Mouse (Mus musculus): ENCODE results near the gene Stard10. TPM values are rescaled to one million over a fixed set of nuclear protein-coding genes. Genes with fewer than 3 reads are reported as not detected.

Stard10 gene
- polyA plus RNA-seq, 1 experiment from 2014 or later: 111 TPM

GRCm38 (mm10) chr7:101361767-101362166 lies 44.9 kb downstream of the Stard10 start:
- peak; percentile 52 for ATAC-seq
- no peak overlapping the region; the same call in 1 of the 2 replicates for H3K4me2 ChIP-seq (replicated peaks)
- WGBS: 40% methylated on average over 4 of the region's 4 CpGs
- no peaks in the 10 kb centered on the region for H3K9me3 ChIP-seq
- no peaks in the 10 kb centered on the region for H3K27me3 ChIP-seq (replicated peaks)
- H3K36me3 ChIP-seq: no peaks in the 10 kb centered on the region
- no peak overlapping the region for H3K4me3 ChIP-seq (replicated peaks)
- peaks cover 18% of the 10 kb centered on the region for H3K4me1 ChIP-seq (replicated peaks)
- H3K27ac ChIP-seq: no peak overlapping the region
- H3K9ac ChIP-seq: no peak overlapping the region

- no peaks in the 10 kb centered on the region for H3K36me3 ChIP-seq
- H3K9ac ChIP-seq: no peak overlapping the region
- H3K4me3 ChIP-seq (replicated peaks): no peak overlapping the region
- no peak for ATAC-seq
- no peak overlapping the region for H3K27ac ChIP-seq
- 72% methylated on average over 5 of the region's 5 CpGs for WGBS
- H3K27me3 ChIP-seq (replicated peaks): no peaks in the 10 kb centered on the region
- H3K4me2 ChIP-seq (replicated peaks): no peak overlapping the region
- H3K9me3 ChIP-seq: no peaks in the 10 kb centered on the region
- H3K4me1 ChIP-seq (replicated peaks): peaks cover 10% of the 10 kb centered on the region
These were observed 45.9 kb downstream of the Stard10 start for GRCm38 (mm10) chr7:101362791-101363191.

GRCm38 (mm10) chr7:101363914-101364313 lies 47.0 kb downstream of the Stard10 start:
- H3K9me3 ChIP-seq: no peaks in the 10 kb centered on the region
- 78% methylated on average over 5 of the region's 5 CpGs for WGBS
- H3K4me3 ChIP-seq (replicated peaks): no peak overlapping the region

GRCm38 (mm10) chr7:101367901-101368852 lies 51.3 kb downstream of the Stard10 start:
- H3K36me3 ChIP-seq: no peaks in the 10 kb centered on the region
- no peak overlapping the region for H3K4me2 ChIP-seq (replicated peaks)
- no peak overlapping the region for H3K4me3 ChIP-seq (replicated peaks)
- H3K27ac ChIP-seq: no peak overlapping the region
- H3K9ac ChIP-seq: no peak overlapping the region
- H3K9me3 ChIP-seq: no peaks in the 10 kb centered on the region
- H3K4me1 ChIP-seq (replicated peaks): 0 out of 2 replicates have a peak, but pooled peaks cover 4% of the 10 kb centered on the region
- H3K27me3 ChIP-seq (replicated peaks): no peaks in the 10 kb centered on the region
- ATAC-seq: peak; percentile 44
- 51% methylated on average over 11 of the region's 11 CpGs for WGBS

More at GRCm38 (mm10) chr7:101363914-101364313, 47.0 kb downstream of the Stard10 start:
- no peak overlapping the region for H3K27ac ChIP-seq
- no peak overlapping the region for H3K9ac ChIP-seq
- H3K36me3 ChIP-seq: no peaks in the 10 kb centered on the region
- H3K4me2 ChIP-seq (replicated peaks): no peak overlapping the region
- H3K4me1 ChIP-seq (replicated peaks): peaks cover 10% of the 10 kb centered on the region
- ATAC-seq: no peak
- H3K27me3 ChIP-seq (replicated peaks): no peaks in the 10 kb centered on the region

GRCm38 (mm10) chr7:101369666-101370065 lies 52.8 kb downstream of the Stard10 start:
- 75% methylated on average over 7 of the region's 7 CpGs for WGBS
- no peaks in the 10 kb centered on the region for H3K9me3 ChIP-seq
- no peaks in the 10 kb centered on the region for H3K27me3 ChIP-seq (replicated peaks)
- H3K9ac ChIP-seq: no peak overlapping the region
- H3K4me3 ChIP-seq (replicated peaks): no peak overlapping the region
- H3K4me2 ChIP-seq (replicated peaks): no peak overlapping the region
- no peaks in the 10 kb centered on the region for H3K36me3 ChIP-seq
- H3K4me1 ChIP-seq (replicated peaks): 0 out of 2 replicates have a peak, but pooled peaks cover 4% of the 10 kb centered on the region
- ATAC-seq: no peak
- H3K27ac ChIP-seq: no peak overlapping the region

GRCm38 (mm10) chr7:101373082-101373481 lies 56.2 kb downstream of the Stard10 start:
- no peaks in the 10 kb centered on the region for H3K9me3 ChIP-seq
- H3K9ac ChIP-seq: no peak overlapping the region
- H3K27me3 ChIP-seq (replicated peaks): no peaks in the 10 kb centered on the region
- no peak overlapping the region for H3K4me2 ChIP-seq (replicated peaks)
- 79% methylated on average over 26 of the region's 26 CpGs for WGBS
- no peak overlapping the region for H3K4me3 ChIP-seq (replicated peaks)
- no peak for ATAC-seq
- H3K4me1 ChIP-seq (replicated peaks): peaks cover 18% of the 10 kb centered on the region
- no peaks in the 10 kb centered on the region for H3K36me3 ChIP-seq
- H3K27ac ChIP-seq: no peak overlapping the region

- H3K27ac ChIP-seq: no peak overlapping the region
- H3K27me3 ChIP-seq (replicated peaks): no peaks in the 10 kb centered on the region
- no peak overlapping the region for H3K4me3 ChIP-seq (replicated peaks)
- no peak overlapping the region for H3K4me2 ChIP-seq (replicated peaks)
- no peak overlapping the region for H3K9ac ChIP-seq
- no peak for ATAC-seq
- no peaks in the 10 kb centered on the region for H3K36me3 ChIP-seq
- H3K4me1 ChIP-seq (replicated peaks): peaks cover 22% of the 10 kb centered on the region
- H3K9me3 ChIP-seq: no peaks in the 10 kb centered on the region
These were observed 57.3 kb downstream of the Stard10 start for GRCm38 (mm10) chr7:101374155-101374554.

GRCm38 (mm10) chr7:101376701-101377340 lies 59.9 kb downstream of the Stard10 start:
- Histone ChIP-seq H3K4me3 (replicated peaks) (no peak overlapping the region), H3K9ac (no peak overlapping the region), H3K4me2 (replicated peaks) (no peak overlapping the region), H3K4me1 (replicated peaks) (peaks cover 30% of the 10 kb centered on the region), H3K27me3 (replicated peaks) (no peaks in the 10 kb centered on the region), H3K36me3 (no peaks in the 10 kb centered on the region), H3K27ac (peak overlapping the region; percentile 81; the same call in 1 of the 2 replicates), H3K9me3 (no peaks in the 10 kb centered on the region)
- 75% methylated on average over 10 of the region's 10 CpGs for WGBS
- ATAC-seq: no peak

GRCm38 (mm10) chr7:101377741-101378262 lies 60.9 kb downstream of the Stard10 start:
- peak; percentile 95 for ATAC-seq
- H3K9me3 ChIP-seq: no peaks in the 10 kb centered on the region
- 9% methylated on average over 7 of the region's 7 CpGs for WGBS

GRCm38 (mm10) chr7:101378285-101378684 lies 61.4 kb downstream of the Stard10 start:
- Histone ChIP-seq H3K36me3 (no peaks in the 10 kb centered on the region), H3K9me3 (no peaks in the 10 kb centered on the region), H3K4me2 (replicated peaks) (peak overlapping the region; percentile 62), H3K27me3 (replicated peaks) (no peaks in the 10 kb centered on the region), H3K4me1 (replicated peaks) (peaks cover 34% of the 10 kb centered on the region), H3K9ac (peak overlapping the region; percentile 53), H3K4me3 (replicated peaks) (peak overlapping the region; percentile 30), H3K27ac (peak overlapping the region; percentile 81)
- WGBS: 47% methylated on average over 3 of the region's 3 CpGs
- ATAC-seq: no peak

More at GRCm38 (mm10) chr7:101377741-101378262, 60.9 kb downstream of the Stard10 start:
- H3K36me3 ChIP-seq: no peaks in the 10 kb centered on the region
- peak overlapping the region; percentile 81 for H3K27ac ChIP-seq
- peak overlapping the region; percentile 53; the same call in 1 of the 2 replicates for H3K9ac ChIP-seq
- H3K4me2 ChIP-seq (replicated peaks): peak overlapping the region; percentile 62
- peaks cover 34% of the 10 kb centered on the region for H3K4me1 ChIP-seq (replicated peaks)
- H3K4me3 ChIP-seq (replicated peaks): peak overlapping the region; percentile 30
- no peaks in the 10 kb centered on the region for H3K27me3 ChIP-seq (replicated peaks)

- Histone ChIP-seq H3K4me1 (replicated peaks) (peaks cover 37% of the 10 kb centered on the region), H3K4me3 (replicated peaks) (peak overlapping the region; percentile 30), H3K9me3 (no peaks in the 10 kb centered on the region), H3K4me2 (replicated peaks) (peak overlapping the region; percentile 62), H3K36me3 (no peaks in the 10 kb centered on the region), H3K9ac (peak overlapping the region; percentile 17; the same call in 1 of the 2 replicates), H3K27ac (peak overlapping the region; percentile 81; the same call in 1 of the 2 replicates), H3K27me3 (replicated peaks) (no peaks in the 10 kb centered on the region)
- WGBS: 44% methylated on average over 5 of the region's 5 CpGs
- no peak for ATAC-seq
These were observed 62.0 kb downstream of the Stard10 start for GRCm38 (mm10) chr7:101378796-101379465.
